Mouse (Mus musculus): Measurements from ENCODE around the gene Cdon. TPM values are rescaled to one million over a fixed set of nuclear protein-coding genes. Genes with fewer than 3 reads are reported as not detected.

Cdon gene
- total and polyA plus RNA-seq, 3 experiments: 1.8 to 2.9 (median 2.3) TPM

DNA sequence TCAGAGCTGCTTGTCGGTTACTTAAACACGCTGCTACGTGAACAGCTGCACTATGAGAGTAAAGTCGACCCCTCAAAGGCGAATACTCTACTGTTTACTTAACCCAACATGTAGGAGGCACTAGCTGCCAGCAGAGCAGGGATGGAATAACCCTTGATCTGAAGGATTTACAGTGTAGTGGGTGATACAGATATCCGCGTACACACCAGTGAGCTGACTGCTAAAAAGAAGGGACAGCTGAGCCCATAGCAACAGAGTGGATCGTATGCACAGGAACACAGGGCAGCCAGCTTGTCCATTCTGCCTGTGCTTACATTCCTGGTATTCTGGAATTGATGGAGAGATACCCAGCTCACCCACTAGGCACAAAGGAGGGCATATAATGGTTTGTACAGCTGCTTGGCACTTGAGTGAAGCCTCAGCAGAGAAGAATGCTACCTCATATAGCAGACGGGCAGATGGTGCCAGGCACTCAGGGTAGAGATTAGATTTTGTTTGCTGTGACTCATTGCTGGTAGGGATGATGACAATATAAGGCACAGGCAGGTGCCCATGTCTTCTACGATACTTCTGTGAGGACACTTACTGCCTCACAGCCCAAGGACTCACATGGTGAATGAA lies 53.3 kb downstream of the Cdon start:
- H3K4me2 ChIP-seq (ENCODE audit: insufficient read depth, low read depth, poor library complexity, severe bottlenecking): no peak overlapping the region
- no peak overlapping the region for H3K9ac ChIP-seq (ENCODE audit: insufficient read depth, low read depth)
- peaks cover 2 to 24% of the 10 kb centered on the region in 2 experiments for H3K36me3 ChIP-seq (replicated peaks in 1 of 2; ENCODE audit: control insufficient read depth in 1 of 2, insufficient read depth in 1 of 2, low read length in 1 of 2)
- H3K27me3 ChIP-seq (replicated peaks): no peaks in the 10 kb centered on the region
- dilution Hi-C loops (cut with MboI; ENCODE audit: extremely low pct_ligation_motif_present, extremely low pct_unique_long_range_greater_than_20kb, low sequenced_read_pairs): no loop called here
- peaks cover 10 to 39% of the 10 kb centered on the region in 2 experiments for H3K4me1 ChIP-seq (ENCODE audit: control insufficient read depth in 1 of 2, insufficient read depth in 2 of 2)
- no peaks in the 10 kb centered on the region for H3K9me3 ChIP-seq (replicated peaks; ENCODE audit: low read length)
- no peaks in the 10 kb centered on the region for H3K79me2 ChIP-seq (replicated peaks; ENCODE audit: control insufficient read depth, extremely low read depth, insufficient read depth, poor library complexity, severe bottlenecking)
- H3K4me3 ChIP-seq (replicated peaks in 1 of 3; ENCODE audit: low read depth in 2 of 3, low read length in 2 of 3, poor library complexity in 1 of 3): no peak overlapping the region
- DNase-seq (ENCODE audit: extremely low read depth): no peak
- TF ChIP-seq IRF4 (IDR thresholded peaks at IDR 0.05; ENCODE audit: low read depth, low read length): no peak
- TF ChIP-seq CHD1 (IDR thresholded peaks at IDR 0.05; ENCODE audit: low read depth, low read length): no peak
- no peak for TF ChIP-seq HCFC1 (IDR thresholded peaks at IDR 0.05; ENCODE audit: low read depth, low read length)
- no peak for TF ChIP-seq SMC3 (IDR thresholded peaks at IDR 0.05; ENCODE audit: low read depth, low read length)
- TF ChIP-seq EP300 (IDR thresholded peaks at IDR 0.05; ENCODE audit: low read length): no peak
- no peak for TF ChIP-seq SIN3A (IDR thresholded peaks at IDR 0.05; ENCODE audit: low read length)
- TF ChIP-seq UBTF (IDR thresholded peaks at IDR 0.05; ENCODE audit: low read depth, low read length): no peak
- TF ChIP-seq POLR2AphosphoS2 (IDR thresholded peaks at IDR 0.05; ENCODE audit: low read depth, low read length): no peak
- no peak for TF ChIP-seq TBP (conservative IDR thresholded peaks at IDR 0.05; ENCODE audit: low read depth, low read length)
- no peak for TF ChIP-seq KAT2A (IDR thresholded peaks at IDR 0.05; ENCODE audit: insufficient replicate concordance, low read length)
- TF ChIP-seq CTCF (conservative IDR thresholded peaks at IDR 0.05 in 1 of 2, IDR thresholded peaks at IDR 0.05 in 1 of 2; ENCODE audit: low read depth in 2 of 2, low read length in 2 of 2): no peak
- no peak for TF ChIP-seq ELF1 (IDR thresholded peaks at IDR 0.05; ENCODE audit: low read depth, low read length)
- TF ChIP-seq MYC (IDR thresholded peaks at IDR 0.05; ENCODE audit: low read depth, low read length): no peak
- no peak for TF ChIP-seq BHLHE40 (IDR thresholded peaks at IDR 0.05; ENCODE audit: low read depth, low read length)
- no peak for TF ChIP-seq MEF2A (IDR thresholded peaks at IDR 0.05; ENCODE audit: borderline replicate concordance, low read depth, low read length)
- TF ChIP-seq ZNF384 (IDR thresholded peaks at IDR 0.05; ENCODE audit: low read depth, low read length): no peak
- TF ChIP-seq ZKSCAN1 (IDR thresholded peaks at IDR 0.05; ENCODE audit: borderline replicate concordance, low read depth, low read length): no peak
- TF ChIP-seq NELFE (IDR thresholded peaks at IDR 0.05; ENCODE audit: low read depth, low read length): no peak
- TF ChIP-seq ZMIZ1 (IDR thresholded peaks at IDR 0.05; ENCODE audit: low read depth, low read length): no peak
- TF ChIP-seq MAZ (IDR thresholded peaks at IDR 0.05; ENCODE audit: low read depth, low read length): no peak
- in situ Hi-C loops (cut with MboI; ENCODE audit: low pct_ligation_motif_present, low pct_unique_long_range_greater_than_20kb, low sequenced_read_pairs): no loop called here
- no peak overlapping the region for H3K27ac ChIP-seq (ENCODE audit: insufficient read depth, low read depth)

DNA sequence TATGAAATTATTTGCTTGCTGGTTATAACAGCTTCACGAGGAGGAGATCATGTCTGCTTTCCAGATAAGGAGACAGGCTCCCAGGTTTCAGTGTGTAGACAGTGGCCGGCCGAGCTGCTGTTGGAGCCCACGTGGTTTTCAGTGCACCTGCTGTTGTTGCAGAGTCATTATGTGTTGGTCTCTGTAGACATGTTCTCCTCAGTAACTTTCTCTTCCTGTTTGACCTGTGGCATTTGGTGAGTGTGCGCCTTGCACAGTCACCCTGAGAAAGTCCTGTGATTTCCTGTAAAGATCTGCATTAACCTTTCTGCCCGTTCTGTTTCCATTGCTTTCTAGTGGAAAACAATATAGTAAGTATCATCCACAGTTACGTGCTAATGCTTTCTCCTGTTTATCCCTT lies 54.5 kb downstream of the Cdon start:
- Histone ChIP-seq H3K36me3 (replicated peaks in 1 of 2; ENCODE audit: control insufficient read depth in 1 of 2, insufficient read depth in 1 of 2, low read length in 1 of 2) (peaks cover 2 to 21% of the 10 kb centered on the region in 2 experiments), H3K79me2 (replicated peaks; ENCODE audit: control insufficient read depth, extremely low read depth, insufficient read depth, poor library complexity, severe bottlenecking) (no peaks in the 10 kb centered on the region), H3K9ac (ENCODE audit: insufficient read depth, low read depth) (0 out of 2 replicates have a peak overlapping the region, but pooled peaks have one; percentile 2), H3K27ac (ENCODE audit: insufficient read depth, low read depth) (peak overlapping the region; percentile 73; the same call in 1 of the 2 replicates), H3K9me3 (replicated peaks; ENCODE audit: low read length) (no peaks in the 10 kb centered on the region), H3K4me3 (replicated peaks in 1 of 3; ENCODE audit: low read depth in 2 of 3, low read length in 2 of 3, poor library complexity in 1 of 3) (peak overlapping the region in 1 of 3 experiments; percentile 3), H3K27me3 (replicated peaks) (no peaks in the 10 kb centered on the region), H3K4me2 (ENCODE audit: insufficient read depth, low read depth, poor library complexity, severe bottlenecking) (peak overlapping the region; percentile 18; the same call in 1 of the 2 replicates), H3K4me1 (ENCODE audit: control insufficient read depth in 1 of 2, insufficient read depth in 2 of 2) (peaks cover 10 to 39% of the 10 kb centered on the region in 2 experiments)
- in situ Hi-C loops (cut with MboI; ENCODE audit: low pct_ligation_motif_present, low pct_unique_long_range_greater_than_20kb, low sequenced_read_pairs): no loop called here
- dilution Hi-C loops (cut with MboI; ENCODE audit: extremely low pct_ligation_motif_present, extremely low pct_unique_long_range_greater_than_20kb, low sequenced_read_pairs): no loop called here
- peak; percentile 74 for DNase-seq (ENCODE audit: extremely low read depth)
- TF ChIP-seq ZMIZ1 (IDR thresholded peaks at IDR 0.05; ENCODE audit: low read depth, low read length) (no peak), E2F4 (IDR thresholded peaks at IDR 0.05; ENCODE audit: insufficient replicate concordance, low read depth, low read length) (no peak), MYC (IDR thresholded peaks at IDR 0.05; ENCODE audit: low read depth, low read length) (peak; percentile 92), MAZ (IDR thresholded peaks at IDR 0.05; ENCODE audit: low read depth, low read length) (no peak), NRF1 (IDR thresholded peaks at IDR 0.05; ENCODE audit: low read depth, low read length) (peak; percentile 54; the same call in 1 of the 2 replicates), UBTF (IDR thresholded peaks at IDR 0.05; ENCODE audit: low read depth, low read length) (no peak), TBP (conservative IDR thresholded peaks at IDR 0.05; ENCODE audit: low read depth, low read length) (no peak), BHLHE40 (IDR thresholded peaks at IDR 0.05; ENCODE audit: low read depth, low read length) (peak; percentile 84), ZNF384 (IDR thresholded peaks at IDR 0.05; ENCODE audit: low read depth, low read length) (no peak), EP300 (IDR thresholded peaks at IDR 0.05; ENCODE audit: low read length) (peak; percentile 95), NELFE (IDR thresholded peaks at IDR 0.05; ENCODE audit: low read depth, low read length) (no peak; the same call in 1 of the 2 replicates), JUND (conservative IDR thresholded peaks at IDR 0.05; ENCODE audit: low read depth, low read length) (peak; percentile 82), GABPA (IDR thresholded peaks at IDR 0.05; ENCODE audit: insufficient replicate concordance, low read depth, low read length) (no peak), KAT2A (IDR thresholded peaks at IDR 0.05; ENCODE audit: insufficient replicate concordance, low read length) (no peak), HCFC1 (IDR thresholded peaks at IDR 0.05; ENCODE audit: low read depth, low read length) (no peak), MAX (IDR thresholded peaks at IDR 0.05; ENCODE audit: low read length) (peak; percentile 95), POLR2AphosphoS2 (IDR thresholded peaks at IDR 0.05; ENCODE audit: low read depth, low read length) (no peak), PAX5 (IDR thresholded peaks at IDR 0.05; ENCODE audit: low read length) (no peak), IRF4 (IDR thresholded peaks at IDR 0.05; ENCODE audit: low read depth, low read length) (peak; percentile 93), TCF12 (IDR thresholded peaks at IDR 0.05; ENCODE audit: low read depth, low read length) (peak; percentile 90), ZC3H11A (IDR thresholded peaks at IDR 0.05; ENCODE audit: low read depth, low read length) (no peak), SMC3 (IDR thresholded peaks at IDR 0.05; ENCODE audit: low read depth, low read length) (no peak), POLR2A (IDR thresholded peaks at IDR 0.05; ENCODE audit: low read depth, low read length) (0 out of 2 replicates have a peak, but pooled peaks have one; percentile 25)

Data from CH12.LX (cell line).